Mouse (Mus musculus): Measurements from ENCODE around the gene 1500011B03Rik.
A peak's percentile ranks its signal among the peaks of the same experiment; 100 is the strongest.

GRCm38 (mm10) chr5:114813525-114814181, 9.6 kb downstream of the 1500011B03Rik start:
- TF ChIP-seq POLR2A (IDR thresholded peaks at IDR 0.05; ENCODE audit: control insufficient read depth, extremely low read depth, insufficient read depth, low read length, poor library complexity) (peak; percentile 62), CTCF (IDR thresholded peaks at IDR 0.05; ENCODE audit: borderline replicate concordance, control insufficient read depth, extremely low read depth, insufficient read depth, low read length, poor library complexity) (no peak)
